Mouse (Mus musculus): ENCODE results near the gene Fasn.

GRCm38 (mm10) chr11:120852083-120852935 is 28.0 kb upstream of the Fasn start:
- TF ChIP-seq CTCF (IDR thresholded peaks at IDR 0.05; ENCODE audit: low read depth), result no peak
- TF ChIP-seq EP300 (optimal IDR thresholded peaks at IDR 0.05), result no peak

Data from stomach, postnatal 0 days (tissue).